Mouse (Mus musculus) embryo, embryonic 9.5 days (tissue): ENCODE measurements around the gene Mdm2.
"Not testable (repeated sequence)": the region's sequence is repeated elsewhere in the genome, so short reads cannot be mapped to it uniquely, and the experiment has no call there.

Experiments used
- DNase-seq: peaks from one replicate; pipeline ENCODE4 v3.0.0-alpha.2; 2017; ENCODE audit errors: extremely low spot score

The Mdm2 gene

DNA sequence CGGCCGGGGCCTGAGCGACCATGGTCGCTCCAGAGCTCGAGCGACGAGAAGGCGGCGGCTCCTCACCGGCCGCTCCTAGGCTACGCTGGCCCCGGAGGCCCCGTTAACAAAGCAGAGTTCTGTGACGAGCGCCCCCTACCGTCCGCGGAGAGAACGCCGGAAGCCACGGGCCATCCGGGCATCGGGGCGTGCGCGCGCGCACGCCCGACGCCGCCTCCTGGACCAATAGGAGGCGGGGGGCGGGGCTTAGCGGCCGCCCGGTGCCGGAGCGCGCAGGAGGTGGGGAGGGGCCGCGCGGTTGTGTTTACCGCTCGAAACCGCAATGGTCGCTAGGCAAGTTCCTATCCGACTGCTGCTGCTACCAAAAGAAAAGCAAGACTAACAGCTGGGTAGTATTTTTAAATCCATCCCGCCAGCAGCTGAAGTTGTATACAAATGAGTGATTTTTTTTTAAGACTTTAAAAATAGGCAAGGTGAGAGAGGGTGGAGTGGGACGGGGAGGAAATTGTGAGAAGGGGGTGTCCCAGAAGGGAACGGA, at the start of gene Mdm2:
TSS of gene Mdm2 (minus strand) at position 155 of the 538 bp plus-strand sequence.
- peak; percentile 96 for DNase-seq

DNA sequence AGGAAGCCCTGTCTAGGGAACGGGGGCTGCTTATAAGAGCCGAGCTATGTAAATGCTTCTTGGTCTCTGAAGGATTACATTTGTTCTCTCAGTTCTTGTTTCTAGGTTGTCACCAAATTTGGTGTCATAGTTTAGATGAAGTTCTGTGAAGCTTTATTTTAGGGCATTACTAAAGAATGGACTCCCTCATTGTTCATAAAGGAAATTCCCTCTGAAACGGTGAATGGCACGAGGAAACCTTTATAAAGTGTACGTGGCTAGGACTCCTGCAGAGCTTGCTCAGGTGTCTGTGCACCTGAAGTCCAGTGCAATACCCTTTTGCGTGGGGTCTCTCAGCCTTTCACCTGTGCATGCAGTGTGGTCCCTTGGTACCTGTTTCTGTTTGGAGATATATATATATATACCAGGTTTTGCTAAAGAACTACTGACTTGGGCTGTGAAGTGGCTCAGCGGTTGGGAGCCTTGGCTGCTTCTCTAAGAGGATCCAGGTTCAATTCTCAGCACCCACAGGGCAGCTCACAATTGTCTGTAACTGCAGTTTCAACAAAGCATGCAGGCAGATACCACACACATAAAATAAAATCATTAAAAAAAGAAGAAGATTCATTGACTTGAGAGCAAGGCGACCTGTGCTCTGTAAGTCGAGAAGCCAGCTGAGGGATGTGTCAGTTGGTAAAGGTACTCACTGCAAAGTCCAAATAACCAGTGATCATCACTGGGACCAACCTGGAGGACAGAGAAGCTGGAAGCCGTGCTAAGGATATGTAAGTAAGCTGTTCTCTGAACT, 49.5 kb upstream of the Mdm2 start:
- DNase-seq, result no peak

DNA sequence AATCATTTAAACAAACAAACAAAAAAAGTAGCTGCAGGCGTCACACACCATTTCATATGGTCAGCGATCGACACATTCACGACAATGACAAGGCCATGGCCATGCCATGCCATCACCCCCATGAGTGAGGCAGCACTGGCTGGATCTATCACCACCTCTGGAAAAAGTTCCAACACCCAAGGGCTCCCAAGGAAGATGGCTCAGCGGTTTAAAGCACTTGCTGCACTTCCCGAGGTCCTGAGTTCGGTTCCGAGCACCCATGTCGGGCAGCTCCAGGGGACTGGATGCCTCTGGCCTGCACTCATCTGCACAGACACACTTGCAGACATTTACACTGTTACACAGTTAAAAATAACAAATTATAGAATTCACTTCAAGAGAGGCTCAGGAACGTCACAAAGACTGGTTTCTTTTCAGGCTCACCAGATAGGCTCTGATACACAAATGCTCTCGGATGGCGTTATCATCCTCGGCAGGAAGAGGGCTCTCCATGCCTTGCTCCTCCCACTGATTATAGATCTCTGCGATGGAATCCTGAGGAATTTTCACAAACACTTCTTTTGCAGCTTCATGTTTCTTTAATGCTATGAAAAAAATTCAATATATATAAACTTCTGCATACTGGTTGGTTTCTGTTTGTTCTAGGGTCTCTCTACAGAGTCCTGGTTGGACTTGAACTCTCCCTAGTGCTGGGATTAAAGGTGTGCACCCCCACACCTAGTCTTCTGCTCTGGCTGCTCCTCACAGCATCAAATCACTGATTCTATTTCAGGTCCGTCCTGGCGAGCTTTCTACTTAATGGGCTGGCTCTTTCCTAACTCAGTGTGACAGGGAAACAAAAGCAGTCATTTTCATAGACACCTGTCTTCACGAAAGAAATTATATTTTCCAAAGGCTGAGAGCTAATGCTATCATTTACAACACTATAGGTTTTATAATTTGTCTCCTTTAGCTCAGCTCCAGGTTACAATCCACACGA, 48.5 kb upstream of the Mdm2 start:
- no peak for DNase-seq

DNA sequence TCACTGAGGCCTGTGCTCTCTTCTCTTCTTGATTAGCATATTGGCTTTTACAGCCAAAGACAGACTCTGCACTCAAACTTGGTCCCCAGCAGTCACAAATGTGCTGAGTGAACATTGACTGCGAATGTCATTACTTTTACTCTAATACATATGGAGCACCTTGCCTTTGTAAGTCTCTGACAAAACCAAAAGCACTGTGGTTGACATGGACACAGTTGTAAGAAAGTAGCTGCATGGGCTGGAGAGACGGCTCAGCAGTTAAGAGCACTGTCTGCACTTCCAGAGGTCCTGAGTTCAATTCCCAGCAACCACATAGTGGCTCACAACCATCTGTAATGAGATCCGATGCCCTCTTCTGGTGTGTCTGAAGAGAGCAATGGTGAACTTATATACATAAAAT, 47.8 kb upstream of the Mdm2 start:
- DNase-seq, result not testable (repeated sequence)

DNA sequence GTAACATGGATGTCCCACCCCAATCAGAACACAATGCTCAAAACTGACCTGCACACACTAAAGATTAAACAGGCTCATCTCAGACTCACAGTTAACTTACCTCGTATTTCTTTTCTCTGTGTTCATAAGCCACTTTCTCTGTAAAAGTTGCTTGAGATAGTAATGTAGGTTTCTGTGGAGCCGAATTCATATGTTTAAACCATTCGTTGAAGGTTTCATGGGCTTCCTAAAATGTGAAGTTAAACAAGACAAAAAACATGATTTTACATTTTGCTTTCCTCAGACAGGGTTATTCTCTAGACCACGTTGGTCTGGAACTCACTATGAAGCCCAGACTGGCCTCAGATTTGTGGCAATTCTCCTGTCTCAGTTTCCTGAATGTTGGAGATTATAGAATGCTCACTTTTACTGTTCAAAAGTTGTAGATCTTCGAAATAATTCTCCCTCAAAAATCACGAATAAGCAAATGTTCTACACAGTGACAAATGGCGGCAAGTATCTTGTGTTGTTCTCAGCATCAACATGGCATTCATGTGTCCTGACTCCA, 47.3 kb upstream of the Mdm2 start:
- no peak for DNase-seq

DNA sequence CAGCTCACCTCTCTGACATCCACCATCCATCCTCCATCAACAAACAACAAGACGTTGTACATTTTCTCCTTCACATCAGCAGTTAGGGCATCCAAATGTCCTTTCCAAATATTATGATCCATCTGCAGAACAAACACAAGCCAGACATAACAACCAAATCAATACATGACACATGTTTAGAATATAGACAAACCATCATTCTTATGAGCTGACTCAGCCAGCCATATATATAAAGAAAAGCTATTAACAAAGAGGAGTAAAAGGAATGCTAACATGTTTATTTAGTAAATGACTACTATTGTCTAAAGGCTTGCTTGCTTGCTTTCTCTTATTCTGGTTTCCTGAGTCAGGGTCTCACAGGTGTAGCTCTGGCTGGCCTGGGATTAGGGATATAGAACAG, 46.7 kb upstream of the Mdm2 start:
- no peak for DNase-seq

DNA sequence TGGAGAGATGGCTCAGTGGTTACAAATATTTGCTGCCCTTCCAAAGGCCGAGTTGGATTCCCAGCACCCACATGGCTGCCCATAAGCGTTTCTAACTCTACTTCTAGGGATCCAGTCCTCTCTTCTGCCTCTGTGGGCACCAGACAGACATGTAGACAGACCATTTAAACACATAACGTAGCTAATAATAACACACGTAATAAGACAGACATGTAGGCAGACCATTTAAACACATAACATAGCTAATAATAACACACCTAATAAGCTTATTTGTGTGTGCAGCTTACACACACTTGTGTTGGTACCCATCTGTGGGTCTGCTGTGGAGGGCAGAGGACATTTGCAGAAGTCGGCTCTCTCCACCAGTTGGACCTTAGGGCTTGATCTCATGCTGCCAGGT, 46.2 kb upstream of the Mdm2 start:
- no peak for DNase-seq

DNA sequence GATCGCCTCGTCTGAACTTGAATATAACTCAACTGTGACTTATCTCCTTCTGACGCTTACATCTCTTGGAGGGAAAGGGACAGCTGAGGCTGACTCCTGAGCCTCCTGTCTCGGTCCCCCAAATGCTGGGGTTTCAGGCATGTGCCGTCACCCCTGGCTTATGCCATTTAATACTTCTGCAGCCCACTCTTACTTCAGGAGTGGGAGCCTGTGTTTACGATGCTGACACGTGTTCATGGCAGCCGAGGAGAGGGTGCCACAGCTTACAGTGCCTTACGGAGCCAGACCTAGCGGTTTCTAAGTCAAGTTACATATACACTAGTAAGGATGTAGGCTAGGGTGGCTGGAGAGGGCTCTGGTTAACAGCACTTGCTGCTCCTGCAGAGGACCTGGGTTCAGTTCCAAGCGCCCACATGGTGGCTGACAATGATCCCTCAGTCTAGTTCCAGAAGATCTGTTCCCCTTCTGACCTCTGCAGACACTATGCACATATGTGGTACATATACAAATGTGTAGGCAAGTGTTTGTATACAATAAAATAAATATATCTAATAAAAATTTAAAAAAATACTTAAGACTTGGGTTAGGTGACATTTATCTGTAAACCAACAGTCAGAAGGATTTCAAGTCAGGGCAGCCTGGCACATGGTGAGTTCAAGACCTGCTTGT, 45.4 kb upstream of the Mdm2 start:
- DNase-seq, result no peak

DNA sequence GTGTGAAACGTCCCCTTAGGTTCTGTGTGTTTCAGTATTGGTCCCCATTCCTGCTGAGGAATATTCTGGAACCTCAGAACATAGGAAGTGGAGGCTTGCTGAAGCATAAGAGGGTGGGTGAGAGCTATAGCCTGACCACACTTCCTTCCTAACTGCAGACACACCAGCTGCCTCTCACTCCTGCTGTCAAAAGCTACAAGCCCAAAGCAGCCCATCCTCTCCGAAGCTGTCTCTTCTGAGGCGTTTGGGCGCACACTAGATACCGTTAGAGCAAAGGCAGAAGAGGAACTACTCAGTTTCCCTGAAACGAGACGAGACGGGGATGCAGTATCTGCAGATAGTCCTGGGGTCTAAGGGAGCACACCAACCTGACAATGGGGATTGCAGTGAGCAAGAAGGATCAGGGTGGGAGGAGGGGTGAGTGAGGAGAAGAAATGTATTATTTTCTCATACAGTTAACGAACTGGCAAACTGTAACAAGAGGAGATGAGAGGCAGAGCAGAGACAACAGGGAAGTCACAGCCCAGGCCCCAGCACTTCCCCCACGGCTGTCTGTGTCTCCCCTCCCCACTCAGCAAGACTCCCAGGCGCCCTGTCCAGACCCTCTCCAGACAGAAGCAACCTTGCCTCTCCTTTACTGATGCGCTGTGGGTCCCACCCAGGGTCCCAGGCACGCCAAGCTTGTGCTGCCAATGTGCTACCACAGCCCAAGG, 44.7 kb upstream of the Mdm2 start:
- DNase-seq, result no peak

DNA sequence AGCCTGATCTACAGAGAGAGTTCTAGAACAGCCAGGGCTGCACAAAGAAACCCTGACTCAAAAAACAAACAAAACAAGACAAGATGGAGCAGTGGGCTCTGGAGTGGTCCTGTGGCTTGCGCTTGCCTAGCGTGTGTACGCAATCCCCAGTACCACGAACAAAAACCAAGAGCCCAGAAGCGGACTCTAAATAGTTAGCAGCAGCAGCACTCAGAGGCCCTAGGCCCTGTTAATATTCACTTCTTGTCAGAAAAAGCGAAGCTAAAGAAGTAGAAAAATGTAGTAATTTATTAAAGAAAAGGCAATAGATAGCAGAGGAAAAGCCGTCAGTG, 44.0 kb upstream of the Mdm2 start:
- DNase-seq, result no peak

DNA sequence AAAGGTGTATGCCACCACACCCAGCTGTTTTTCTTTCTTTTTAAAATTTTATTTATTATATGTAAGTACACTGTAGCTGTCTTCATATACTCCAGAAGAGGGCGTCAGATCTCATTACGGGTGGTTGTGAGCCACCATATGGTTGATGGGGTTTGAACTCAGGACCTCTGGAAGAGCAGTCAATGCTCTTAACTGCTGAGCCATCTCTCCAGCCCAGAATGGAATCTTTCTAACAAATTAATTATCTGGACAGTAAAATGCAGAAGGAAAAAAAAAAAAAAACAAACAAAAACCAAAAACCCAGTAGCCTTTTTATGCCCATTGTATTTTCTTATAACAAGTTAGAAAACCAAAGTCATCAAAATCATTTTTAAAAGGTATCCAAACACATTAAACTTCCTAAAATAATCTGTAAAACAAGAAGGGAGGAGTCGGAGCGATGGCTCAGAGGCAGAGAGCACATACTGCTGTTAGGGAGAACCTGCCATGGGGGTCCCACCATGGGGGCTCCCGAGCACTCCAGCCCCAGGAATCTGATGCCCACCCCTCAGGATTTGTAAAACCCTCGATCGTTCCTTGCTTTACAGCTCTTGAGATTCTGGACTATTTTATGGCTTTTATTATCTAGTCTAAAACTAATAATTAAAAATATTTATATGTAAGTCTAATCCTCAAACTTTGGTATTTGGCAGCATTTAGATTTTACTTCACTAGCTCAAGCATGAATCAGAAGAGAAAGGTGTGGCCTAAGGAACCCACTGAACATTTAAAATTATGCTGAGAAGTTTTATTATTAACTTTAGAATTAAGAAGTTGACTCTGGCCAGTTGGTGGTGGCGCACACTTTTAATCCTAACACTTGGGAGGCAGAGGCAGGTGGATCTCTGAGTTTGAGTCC, 43.4 kb upstream of the Mdm2 start:
- no peak for DNase-seq

DNA sequence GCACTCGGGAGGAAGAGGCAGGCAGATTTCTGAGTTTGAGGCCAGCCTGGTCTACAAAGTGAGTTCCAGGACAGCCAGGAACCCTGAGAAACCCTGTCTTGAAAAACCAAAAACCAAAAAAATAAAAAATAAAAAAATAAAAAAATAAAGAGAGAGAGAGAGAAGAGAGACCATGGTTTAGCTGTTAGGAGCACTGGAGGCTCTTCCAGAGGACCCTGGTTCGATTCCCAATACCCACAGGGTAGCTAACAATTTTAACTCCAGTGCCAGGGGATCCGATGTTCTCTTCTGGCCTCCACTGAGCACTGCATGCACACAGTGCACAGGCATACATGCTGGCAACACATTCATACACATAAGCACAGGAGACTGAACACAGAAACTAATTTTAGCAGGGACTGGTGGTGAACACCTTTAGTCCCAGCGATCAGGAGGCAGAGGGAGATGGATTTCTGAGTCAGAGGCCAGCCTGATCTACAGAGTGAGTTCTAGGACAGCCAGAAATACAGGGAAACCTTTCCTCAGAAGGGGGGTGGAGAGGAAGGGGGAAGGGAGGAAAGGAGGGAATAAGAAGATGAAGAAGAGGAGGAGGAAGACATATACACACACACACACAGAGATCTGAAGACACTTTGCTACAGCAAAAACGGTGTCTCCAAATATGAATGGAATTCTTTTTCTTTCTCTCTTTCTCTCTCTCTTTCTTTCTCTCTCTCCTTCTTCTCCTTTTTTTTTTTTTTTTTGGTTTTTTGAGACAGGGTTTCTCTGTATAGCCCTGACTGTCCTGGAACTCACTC, 42.5 kb upstream of the Mdm2 start:
- no peak for DNase-seq

DNA sequence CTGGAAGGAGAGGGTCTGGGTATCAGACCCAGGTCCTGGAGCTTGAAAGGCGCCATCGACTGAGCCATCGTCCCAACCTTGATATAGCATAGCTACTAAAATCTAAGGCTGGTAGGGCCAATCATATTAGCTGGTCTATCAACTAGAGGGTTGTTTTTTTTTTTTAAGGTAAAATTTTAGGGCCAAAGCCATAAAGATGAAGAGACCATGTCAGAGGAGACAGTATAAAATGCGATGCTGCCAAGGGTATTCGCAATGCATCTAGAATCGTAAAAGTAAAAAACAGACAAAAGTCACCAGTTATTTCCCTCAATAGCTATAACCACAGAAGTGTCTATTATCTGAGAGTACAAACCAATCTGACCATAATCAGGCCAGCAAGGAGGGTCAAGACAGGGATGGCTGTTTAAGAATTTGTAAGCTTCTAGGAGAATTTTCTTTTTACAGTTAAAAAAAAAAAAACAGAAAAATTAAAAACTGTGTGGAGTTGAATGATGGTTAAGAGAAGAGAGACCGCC, 41.8 kb upstream of the Mdm2 start:
- no peak for DNase-seq

DNA sequence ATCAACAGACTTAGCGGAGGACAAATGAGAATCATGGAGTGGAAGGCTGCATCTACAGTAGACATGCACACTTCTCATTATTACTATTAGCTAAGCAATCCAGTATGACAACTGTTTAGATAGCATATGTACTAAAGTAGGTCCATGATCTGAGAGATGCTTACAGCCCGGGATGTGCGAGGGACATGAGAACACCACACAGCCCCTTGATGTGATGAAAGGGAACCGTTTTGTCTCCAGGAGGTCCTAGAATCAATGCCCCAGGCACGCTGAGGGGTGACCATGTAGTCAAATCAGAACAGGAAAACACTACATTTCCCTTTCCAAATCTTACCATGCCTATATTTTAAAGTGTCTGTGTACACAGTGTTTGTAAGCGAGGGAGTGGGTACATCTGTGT, 41.2 kb upstream of the Mdm2 start:
- no peak for DNase-seq

DNA sequence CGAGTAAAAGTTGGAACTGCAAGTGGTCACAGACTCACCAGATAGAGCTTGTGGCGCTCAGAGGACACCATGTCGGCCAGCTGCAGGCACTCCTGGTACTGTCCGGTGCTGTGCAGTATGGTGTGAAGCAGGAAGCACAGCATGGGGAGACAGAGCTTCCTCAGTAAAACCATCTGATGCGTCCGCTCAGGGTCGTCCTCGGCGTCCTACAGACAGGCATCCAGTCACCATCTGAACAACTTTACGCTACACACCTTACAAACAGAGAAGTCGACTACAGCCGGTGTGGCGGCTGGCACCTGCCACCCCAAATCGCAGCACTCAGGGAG, 40.7 kb upstream of the Mdm2 start:
- DNase-seq, result no peak

DNA sequence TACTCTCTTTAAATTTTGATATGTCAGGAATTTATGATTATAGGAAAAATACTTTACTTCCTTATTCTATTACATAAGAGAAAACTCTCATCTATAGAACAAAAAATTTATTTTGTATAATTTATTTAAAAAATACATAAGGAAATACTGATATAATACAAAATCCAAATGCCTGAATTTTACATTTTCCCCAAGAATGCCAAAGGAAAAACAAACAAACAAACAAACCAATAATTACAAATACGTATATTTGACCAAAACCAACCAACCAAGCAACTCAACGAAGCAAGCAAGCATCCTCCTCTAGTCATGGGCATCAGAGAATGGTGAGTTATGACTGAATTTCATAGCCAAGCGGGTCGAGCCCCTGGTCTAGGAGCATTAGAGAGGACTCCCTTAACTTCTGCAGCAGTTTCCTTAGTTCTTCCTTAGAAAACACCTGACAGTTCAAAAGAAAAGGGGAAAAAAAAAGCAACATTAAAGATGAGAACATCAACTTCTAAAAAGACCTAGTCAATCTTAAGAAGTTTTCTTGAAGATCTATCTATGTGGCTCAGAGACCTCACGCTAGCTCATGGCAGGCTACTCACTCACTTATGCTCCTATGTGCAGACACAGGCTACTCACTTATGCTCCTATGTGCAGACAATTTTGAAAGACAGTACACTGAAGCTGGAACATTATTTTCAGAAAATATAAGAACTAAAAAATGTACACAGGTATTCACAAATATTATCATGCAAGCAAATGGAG, 40.1 kb upstream of the Mdm2 start:
- DNase-seq, result no peak

DNA sequence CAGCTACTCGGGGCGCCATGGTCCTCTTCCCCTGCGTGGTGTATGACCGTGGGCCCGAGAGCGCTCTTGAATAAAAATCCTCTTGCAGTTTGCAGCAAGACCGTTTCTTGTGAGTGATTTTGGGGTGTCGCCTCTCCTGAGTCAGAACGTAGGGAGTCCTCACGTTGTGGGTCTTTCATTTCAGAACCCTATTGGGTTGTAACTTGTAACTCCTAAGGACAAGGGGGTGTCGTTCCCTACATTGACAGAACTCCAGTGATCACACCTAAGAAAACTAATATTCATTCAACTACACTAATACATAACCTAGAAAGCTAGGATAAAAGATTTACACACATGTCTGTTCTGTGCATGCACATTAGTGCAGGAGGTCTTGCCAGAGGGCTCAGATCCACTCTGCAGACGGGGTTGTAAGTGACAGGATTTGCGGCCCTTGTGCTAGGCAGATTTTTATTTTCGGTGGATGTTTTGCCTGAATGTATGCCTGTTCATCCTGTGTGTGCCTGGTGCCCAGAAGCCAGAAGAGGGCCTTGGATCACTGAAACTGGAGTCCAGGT, 39.3 kb upstream of the Mdm2 start:
- DNase-seq, result no peak

DNA sequence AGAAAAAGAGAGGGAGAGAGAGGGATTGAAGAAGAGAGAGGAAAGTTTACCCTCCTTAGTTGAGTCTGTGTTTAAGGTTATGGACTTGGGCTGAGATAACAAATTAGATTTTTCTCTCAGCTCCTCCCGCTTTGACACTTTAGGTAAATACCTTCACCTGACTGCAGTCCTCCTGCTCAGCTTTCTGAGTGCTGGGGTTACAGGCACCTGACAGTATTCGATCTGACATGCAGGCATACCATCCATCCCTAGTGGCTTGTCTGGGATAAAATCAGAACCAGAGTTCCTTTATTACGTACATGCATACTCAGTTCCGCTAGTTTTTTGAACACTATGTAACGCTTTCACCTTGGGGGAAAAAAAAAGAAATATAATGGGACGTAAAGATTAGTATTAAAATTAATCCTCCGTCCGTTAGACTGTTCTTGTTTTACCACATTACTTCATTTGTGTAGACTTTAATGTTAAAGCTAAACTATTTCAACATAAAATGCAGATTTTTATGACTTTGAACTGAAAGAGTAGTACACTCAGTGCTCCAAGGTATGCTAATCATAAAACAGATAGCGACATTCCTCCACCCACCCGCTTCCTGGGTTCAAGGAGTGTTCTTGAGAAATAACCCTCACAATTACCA, 38.6 kb upstream of the Mdm2 start:
- DNase-seq, result no peak
